Comparison of ENCODE assay signal across 14 mouse cellular contexts in genomic region chr10:66941974-66942373, GRCm38 (mm10).
DNase-seq lines count a peak whose midpoint lies in the region.
"Had no signal": no experiment of that assay in that cellular context is flagged by ENCODE, and none has a peak within 500 bp of the region (broad histone marks: within the 10 kb centered on the region; RNA-seq: fewer than 3 reads in every experiment).

No protein-coding gene starts in this region.

- intact Hi-C loops in gastrocnemius, postnatal 14 days (cut with DNase I; ENCODE audit: low total_unique reads), result no loop called here

- peak; percentile 43 to 49 for DNase-seq in cerebellum, postnatal 14 days
- no peak for DNase-seq in cerebellum, adult 18-20 months
- peak; percentile 59 for DNase-seq in 3134 (ENCODE audit: extremely low read depth, insufficient read length, low spot score)
- DNase-seq in NIH3T3 (ENCODE audit: low read depth), result peak; percentile 58
- DNase-seq in gastrocnemius, postnatal 14 days, result peak; percentile 62
- no peak for DNase-seq in spleen, postnatal 4 days (ENCODE audit: low spot score in 2 of 2)
- no peak for DNase-seq in layer of hippocampus, adult 11-12 months (ENCODE audit: low spot score)
- DNase-seq in spleen, postnatal 14 days (ENCODE audit: low spot score in 2 of 2), result no peak
- DNase-seq: kidney, adult 11 months; kidney, postnatal 25 days; liver, postnatal 0 days; lung, postnatal 14 days; right cerebral cortex, adult 18-20 months; thymus, postnatal 14 days had no signal

Comparison
In these comparisons a context has a peak if more than half of its experiments do, and no peak if none do; other contexts are left out.
1. DNase-seq: peak in cerebellum, postnatal 14 days (2 of 2), 3134 (single experiment), NIH3T3 (single experiment) and gastrocnemius, postnatal 14 days (single experiment); none in cerebellum, adult 18-20 months (0 of 2), spleen, postnatal 4 days (0 of 2), layer of hippocampus, adult 11-12 months (single experiment) and spleen, postnatal 14 days (0 of 2).